Mouse (Mus musculus): Measurements from ENCODE around the gene Atxn2.

The Atxn2 gene

GRCm38 (mm10) chr5:121849478-121850349 lies 138.6 kb downstream of the Atxn2 start:
- intact Hi-C loops (cut with DNase I) = loop anchor here (5.0 to 10.0 kb wide), 2 partner anchors 55 to 137 kb away; partner anchors contain the start of gene Atxn2

- intact Hi-C loops (cut with DNase I) = no loop called here
Observed at GRCm38 (mm10) chr5:121853368-121854051, 142.4 kb downstream of the Atxn2 start.

- intact Hi-C loops (cut with DNase I) = no loop called here
Observed at GRCm38 (mm10) chr5:121854768-121855167, 143.6 kb downstream of the Atxn2 start.

- intact Hi-C loops (cut with DNase I) = no loop called here
Observed at GRCm38 (mm10) chr5:121856740-121857139, 145.6 kb downstream of the Atxn2 start.

GRCm38 (mm10) chr5:121858427-121858826 lies 147.3 kb downstream of the Atxn2 start:
- intact Hi-C loops (cut with DNase I) = no loop called here

GRCm38 (mm10) chr5:121861964-121862363 lies 150.8 kb downstream of the Atxn2 start:
- intact Hi-C loops (cut with DNase I) = no loop called here

GRCm38 (mm10) chr5:121864330-121864729 lies 153.2 kb downstream of the Atxn2 start:
- intact Hi-C loops (cut with DNase I) = no loop called here

Small RNA genes within 50 kb of the gene (microRNA-seq; reads per million reads assigned to microRNA genes)
- gene Mir7031 = 1.7 to 2.6 reads per million in 2 experiments

Measured in adrenal gland (tissue).